Mouse (Mus musculus) small intestine, adult 2 months (tissue): ENCODE measurements around the gene Anapc15. TPM values are rescaled to one million over a fixed set of nuclear protein-coding genes. Genes with fewer than 3 reads are reported as not detected.

Experiments
- H3K27ac ChIP-seq: fragments of 200-500 bp; 2 replicates; pipeline ENCODE4 v1.5.1; 2012; ENCODE audit warnings: low read depth, low read length, control low read depth, inconsistent platforms; ENCODE audit not compliant: insufficient read depth
- H3K27me3 ChIP-seq: fragments of 200-500 bp; 2 replicates; pipeline ENCODE4 v1.6.1; 2012; ENCODE audit warnings: mild to moderate bottlenecking, moderate library complexity, low read length, inconsistent platforms; ENCODE audit not compliant: control insufficient read depth, insufficient read depth
- H3K36me3 ChIP-seq: fragments of 200-500 bp; 2 replicates; pipeline ENCODE4 v1.6.1; 2012; ENCODE audit warnings: mild to moderate bottlenecking, low read length, control low read depth, inconsistent platforms; ENCODE audit not compliant: control insufficient read depth, insufficient read depth
- H3K4me1 ChIP-seq: fragments of 200-500 bp; 2 replicates; pipeline ENCODE4 v1.6.1; 2012; ENCODE audit warnings: low read length, inconsistent platforms, mixed read lengths; ENCODE audit not compliant: control insufficient read depth, insufficient read depth, insufficient read length
- H3K4me3 ChIP-seq: fragments of 200-500 bp; 2 replicates; pipeline ENCODE4 v1.5.1; 2012; ENCODE audit warnings: low read depth, mild to moderate bottlenecking, control low read depth, inconsistent platforms, low read length, moderate library complexity
- CTCF ChIP-seq: fragments of 200-500 bp; IDR thresholded peaks from 2 replicates; pipeline ENCODE4 v1.5.1; 2012; ENCODE audit warnings: low read depth, mild to moderate bottlenecking, control low read depth, inconsistent platforms, low read length, moderate library complexity, mixed read lengths; ENCODE audit not compliant: insufficient replicate concordance, insufficient read length; ENCODE audit errors: extremely low read depth
- POLR2A ChIP-seq: fragments of 200-500 bp; IDR thresholded peaks from 2 replicates; pipeline ENCODE4 v1.6.1; 2012; ENCODE audit warnings: low read depth, mild to moderate bottlenecking, control low read depth, inconsistent platforms, low read length, moderate library complexity
- WGBS: fragments of 180-500 bp; shearing (Covaris S2); methylation state at CpG from one replicate; pipeline ENCODE4 v1.1.7; 2018; 5-methylcytosine and 5-hydroxymethylcytosine counted together
- polyA plus RNA-seq: library from polyadenylated mRNA; depleted of rRNA; stranded (reverse); fragments of >200 nt; gene quantifications from 2 replicates; pipeline ENCODE4 v1.2.3, GENCODE M21; 2012

Gene Anapc15
- polyA plus RNA-seq, 1 experiment: 22.6 TPM

GRCm38 (mm10) chr7:101852846-101853245 is 10.7 kb upstream of the Anapc15 start:
- Histone ChIP-seq H3K36me3 (no peaks in the 10 kb centered on the region), H3K4me3 (no peak overlapping the region), H3K27me3 (no peaks in the 10 kb centered on the region), H3K27ac (no peak overlapping the region), H3K4me1 (no peaks in the 10 kb centered on the region)
- no peak for TF ChIP-seq CTCF
- WGBS: 83% methylated on average over 6 of the region's 6 CpGs

- Histone ChIP-seq H3K27ac (no peak overlapping the region), H3K27me3 (no peaks in the 10 kb centered on the region), H3K36me3 (no peaks in the 10 kb centered on the region), H3K4me1 (no peaks in the 10 kb centered on the region; the same call in 1 of the 2 replicates), H3K4me3 (no peak overlapping the region)
- no peak for TF ChIP-seq CTCF
- TF ChIP-seq POLR2A: no peak
- WGBS: 82% methylated on average over 2 of the region's 2 CpGs
Observed at GRCm38 (mm10) chr7:101853816-101854215, 9.7 kb upstream of the Anapc15 start.

GRCm38 (mm10) chr7:101857094-101857493 is 6.4 kb upstream of the Anapc15 start, which contains the start of gene Folr2:
Gene Folr2, minus strand, starts transcription at chr7:101857194.
- Histone ChIP-seq H3K36me3 (no peaks in the 10 kb centered on the region), H3K27me3 (no peaks in the 10 kb centered on the region), H3K27ac (no peak within 1 kb of the TSS), H3K4me1 (no peaks in the 10 kb centered on the region; the same call in 1 of the 2 replicates), H3K4me3 (no peak within 1 kb of the TSS)
- TF ChIP-seq CTCF: no peak
- 78% methylated on average over 4 of the region's 4 CpGs for WGBS

GRCm38 (mm10) chr7:101858362-101858761 is 5.2 kb upstream of the Anapc15 start:
- no peaks in the 10 kb centered on the region for H3K36me3 ChIP-seq
- no peak overlapping the region for H3K4me3 ChIP-seq
- WGBS: 57% methylated on average over 9 of the region's 9 CpGs
- no peak overlapping the region for H3K27ac ChIP-seq
- no peak for TF ChIP-seq CTCF
- TF ChIP-seq POLR2A: no peak
- H3K4me1 ChIP-seq: no peaks in the 10 kb centered on the region; the same call in 1 of the 2 replicates
- no peaks in the 10 kb centered on the region for H3K27me3 ChIP-seq

- Histone ChIP-seq H3K4me3 (no peak overlapping the region), H3K4me1 (no peaks in the 10 kb centered on the region; the same call in 1 of the 2 replicates), H3K36me3 (no peaks in the 10 kb centered on the region), H3K27me3 (no peaks in the 10 kb centered on the region), H3K27ac (no peak overlapping the region)
- TF ChIP-seq CTCF (no peak), POLR2A (no peak)
Observed at GRCm38 (mm10) chr7:101860978-101861377, 2.5 kb upstream of the Anapc15 start.

GRCm38 (mm10) chr7:101862291-101862690 is 1.2 kb upstream of the Anapc15 start:
- H3K4me3 ChIP-seq: no peak overlapping the region

GRCm38 (mm10) chr7:101866491-101867265 is 3.2 kb downstream of the Anapc15 start:
- no peaks in the 10 kb centered on the region for H3K4me1 ChIP-seq
- no peak overlapping the region for H3K4me3 ChIP-seq
- H3K36me3 ChIP-seq: no peaks in the 10 kb centered on the region
- WGBS: 82% methylated on average over 11 of the region's 11 CpGs
- no peak for TF ChIP-seq POLR2A
- no peak for TF ChIP-seq CTCF
- H3K27ac ChIP-seq: no peak overlapping the region
- no peaks in the 10 kb centered on the region for H3K27me3 ChIP-seq

More at GRCm38 (mm10) chr7:101862291-101862690, 1.2 kb upstream of the Anapc15 start:
- H3K27me3 ChIP-seq: no peaks in the 10 kb centered on the region
- no peak for TF ChIP-seq CTCF
- TF ChIP-seq POLR2A: no peak
- 77% methylated on average over 3 of the region's 3 CpGs for WGBS
- no peaks in the 10 kb centered on the region for H3K36me3 ChIP-seq
- no peak overlapping the region for H3K27ac ChIP-seq
- no peaks in the 10 kb centered on the region; the same call in 1 of the 2 replicates for H3K4me1 ChIP-seq
